Mouse (Mus musculus) stomach, embryonic 14.5 days (tissue): ENCODE measurements around the gene Zfp874b. TPM values are rescaled to one million over a fixed set of nuclear protein-coding genes. Genes with fewer than 3 reads are reported as not detected.
"Not testable (repeated sequence)": the region's sequence is repeated elsewhere in the genome, so short reads cannot be mapped to it uniquely, and the experiment has no call there.

ENCODE experiments used
- ATAC-seq: fragments of 200-750 bp; cut with Nextera tagmentation; 2 replicates; pipeline ENCODE4 v1.8.0; 2017; ENCODE audit warnings: low read depth, moderate TSS enrichment; ENCODE audit not compliant: insufficient number of reproducible peaks, insufficient read depth, low FRiP score
- H3K27ac ChIP-seq: fragments of 300-500 bp; sonication (generic); 2 replicates; pipeline ENCODE4 v1.5.1; 2014; ENCODE audit warnings: mild to moderate bottlenecking, low read length, moderate library complexity, mixed read lengths
- H3K27me3 ChIP-seq: fragments of 300-500 bp; sonication (generic); 2 replicates; pipeline ENCODE4 v1.6.1; 2014; ENCODE audit warnings: low read length, control low read depth, mixed read lengths; ENCODE audit not compliant: control insufficient read depth, insufficient read depth
- H3K36me3 ChIP-seq: fragments of 300-500 bp; sonication (generic); 2 replicates; pipeline ENCODE4 v1.6.1; 2014; ENCODE audit warnings: mild to moderate bottlenecking, control low read depth, low read length, moderate library complexity, mixed read lengths; ENCODE audit not compliant: control insufficient read depth, insufficient read depth
- H3K4me1 ChIP-seq: fragments of 300-500 bp; sonication (generic); 2 replicates; pipeline ENCODE4 v1.6.1; 2014; ENCODE audit warnings: low read length, control low read depth, mixed read lengths; ENCODE audit not compliant: control insufficient read depth, insufficient read depth
- H3K4me2 ChIP-seq: fragments of 300-500 bp; sonication (generic); replicated peaks from 2 replicates; pipeline ENCODE4 v1.6.1; 2014; ENCODE audit warnings: low read depth, low read length, control low read depth
- H3K4me3 ChIP-seq: fragments of 300-500 bp; sonication (generic); 2 replicates; pipeline ENCODE4 v1.5.1; 2014; ENCODE audit warnings: low read depth, low read length, control low read depth
- H3K9ac ChIP-seq: fragments of 300-500 bp; sonication (generic); replicated peaks from 2 replicates; pipeline ENCODE4 v1.6.1; 2014; ENCODE audit warnings: low read depth, mild to moderate bottlenecking, control low read depth, low read length, moderate library complexity, mixed read lengths
- H3K9me3 ChIP-seq: fragments of 300-500 bp; sonication (generic); 2 replicates; pipeline ENCODE4 v1.6.1; 2016; ENCODE audit warnings: low read depth, low read length, control low read depth; ENCODE audit not compliant: control insufficient read depth
- WGBS: fragments of 180-500 bp; shearing (Covaris S2); extraction: QIAGEN DNeasy Blood & Tissue Kit; methylation state at CpG from one replicate; pipeline ENCODE4 v1.1.7; 2014; 5-methylcytosine and 5-hydroxymethylcytosine counted together
- polyA plus RNA-seq: library from polyadenylated mRNA; unstranded; fragments of >200 nt; fragmentation: Nextera tagmentation; extraction: Ambion mirVana; gene quantifications from 2 replicates; pipeline ENCODE4 v1.2.1, GENCODE M21; 2014

Gene Zfp874b
- polyA plus RNA-seq, 1 experiment from 2014 or later = 5.1 TPM

GRCm38 (mm10) chr13:67422532-67422931 lies 61.5 kb downstream of the Zfp874b start:
- H3K36me3 ChIP-seq, H3K4me2 ChIP-seq, H3K4me3 ChIP-seq, H3K27me3 ChIP-seq, H3K27ac ChIP-seq, H3K9me3 ChIP-seq, H3K4me1 ChIP-seq, H3K9ac ChIP-seq, ATAC-seq: not testable (repeated sequence)
- WGBS = 80% methylated on average over 2 of the region's 2 CpGs

Other genes starting within 250 kb of the Zfp874b start
- gene Zfp458, start 205.8 kb downstream of the Zfp874b start, polyA plus RNA-seq = 3.2 TPM in 2 replicates
- gene Zfp457, start 177.8 kb downstream of the Zfp874b start, polyA plus RNA-seq = 0.64 and 1.1 TPM in 2 replicates
- 2.8 and 3.4 TPM in 2 replicates for gene Zfp595, start 151.7 kb downstream of the Zfp874b start, polyA plus RNA-seq
- gene Gm28044, start 123.7 kb downstream of the Zfp874b start, polyA plus RNA-seq = not detected in 2 replicates
- gene Zfp953, start 123.7 kb downstream of the Zfp874b start, polyA plus RNA-seq = 1.5 and 1.8 TPM in 2 replicates
- gene Gm28041, start 108.5 kb downstream of the Zfp874b start, polyA plus RNA-seq = 0.62 and 0.91 TPM in 2 replicates
- 2.5 and 3.0 TPM in 2 replicates for gene Zfp456, start 108.4 kb downstream of the Zfp874b start, polyA plus RNA-seq
- gene Zfp429, start 84.4 kb downstream of the Zfp874b start, polyA plus RNA-seq = 6.0 and 7.3 TPM in 2 replicates
- 0.62 and 0.87 TPM in 2 replicates for gene Zfp459, start 62.8 kb downstream of the Zfp874b start, polyA plus RNA-seq
- 11.2 TPM in 2 replicates for gene Zfp874a, start 32.6 kb downstream of the Zfp874b start, polyA plus RNA-seq
- gene Zfp58, start 16.3 kb upstream of the Zfp874b start, polyA plus RNA-seq = 14.5 TPM in 2 replicates
- gene Gm26965, start 41.9 kb upstream of the Zfp874b start, polyA plus RNA-seq = not detected in 2 replicates
- gene Zfp87, start 41.9 kb upstream of the Zfp874b start, polyA plus RNA-seq = 25.0 and 29.0 TPM in 2 replicates
- 16.3 and 17.5 TPM in 2 replicates for gene Zfp748, start 69.6 kb upstream of the Zfp874b start, polyA plus RNA-seq
- gene Zfp729b, start 125.4 kb upstream of the Zfp874b start, polyA plus RNA-seq = 5.1 and 5.6 TPM in 2 replicates
- not detected in 2 replicates for gene Gm49345, start 153.5 kb upstream of the Zfp874b start, polyA plus RNA-seq
- 3.5 and 3.6 TPM in 2 replicates for gene Zfp729a, start 153.5 kb upstream of the Zfp874b start, polyA plus RNA-seq
- 12.3 and 13.6 TPM in 2 replicates for gene Zfp738, start 202.8 kb upstream of the Zfp874b start, polyA plus RNA-seq
- gene Zfp65, start 244.9 kb upstream of the Zfp874b start, polyA plus RNA-seq = 3.5 and 5.0 TPM in 2 replicates